Comparison of ENCODE assay signal across 9 mouse cellular contexts in genomic region chr8:113635592-113636279, GRCm38 (mm10). TPM values are rescaled to one million over a fixed set of nuclear protein-coding genes. Genes with fewer than 3 reads are reported as not detected.
A peak's percentile ranks its signal among the peaks of the same experiment; 100 is the strongest.
DNase-seq lines count a peak whose midpoint lies in the region; ATAC-seq and TF ChIP-seq lines count a peak whose summit lies in the region.
"Had no signal": no experiment of that assay in that cellular context is flagged by ENCODE, and none has a peak within 500 bp of the region (broad histone marks: within the 10 kb centered on the region; RNA-seq: fewer than 3 reads in every experiment).

No protein-coding gene starts in this region.

- ATAC-seq in erythroblast, adult 5-6 weeks (replicated peaks; ENCODE audit: low FRiP score, poor library complexity, severe bottlenecking), result peak; percentile 82
- ATAC-seq in midbrain, embryonic 12.5 days (ENCODE audit: low FRiP score, low read depth), result peak; percentile 74

- H3K4me1 ChIP-seq in midbrain, embryonic 12.5 days, result peaks cover 21% of the 10 kb centered on the region

- H3K36me3 ChIP-seq in midbrain, embryonic 12.5 days, result peaks cover 32% of the 10 kb centered on the region

- H3K27me3 ChIP-seq in midbrain, embryonic 12.5 days, result no peaks in the 10 kb centered on the region

- no peaks in the 10 kb centered on the region for H3K9me3 ChIP-seq in midbrain, embryonic 12.5 days

- H3K4me2 ChIP-seq in midbrain, embryonic 12.5 days (replicated peaks), result peak overlapping the region; percentile 99

- peak overlapping the region; percentile 91 for H3K4me3 ChIP-seq in left cerebral cortex, adult 2 months
- H3K4me3 ChIP-seq in midbrain, embryonic 12.5 days, result peak overlapping the region; percentile 57

- H3K9ac ChIP-seq in midbrain, embryonic 12.5 days (replicated peaks), result peak overlapping the region; percentile 70

- under 1% methylated on average over 44 of the region's 44 CpGs for WGBS in large intestine, adult 2 months
- WGBS in midbrain, embryonic 12.5 days, result 1% methylated on average over 44 of the region's 44 CpGs

- intact Hi-C loops in left cerebral cortex, adult 2 months (cut with DNase I), result no loop called here
- intact Hi-C loops in left cerebral cortex, postnatal 25 days (cut with DNase I), result loop anchor here (10.0 kb wide), 2 partner anchors 1061 to 1761 kb away; partner anchors contain the start of genes Cntnap4 and Tmem170

- no peak for DNase-seq in left cerebral cortex, adult 2 months (ENCODE audit: extremely low spot score in 1 of 2, low spot score in 2 of 2)
- DNase-seq in left cerebral cortex, postnatal 25 days (ENCODE audit: low spot score in 2 of 2), result no peak
- peak; percentile 90 for DNase-seq in R1 (ENCODE audit: low read depth, low spot score)
- peak; percentile 53 for DNase-seq in large intestine, adult 2 months (ENCODE audit: low read depth, low spot score)
- DNase-seq in retina, embryonic 14.5 days (ENCODE audit: low spot score), result no peak
- DNase-seq in cerebellum, postnatal 14 days, result no peak

- peak overlapping the region; percentile 99 for H3K27ac ChIP-seq in left cerebral cortex, adult 2 months
- H3K27ac ChIP-seq in midbrain, embryonic 12.5 days (replicated peaks), result peak overlapping the region; percentile 87

- no peak for TF ChIP-seq CTCF in left cerebral cortex, adult 2 months (IDR thresholded peaks at IDR 0.05)

RNA-seq across cellular contexts. Expression of gene Mon1b, which starts 0.3 kb away (rescaled TPM):
- total RNA-seq in left cerebral cortex, adult 2 months (2021), result 10 to 100 TPM; 24.5 TPM
- total RNA-seq in left cerebral cortex, postnatal 25 days (2021), result 10 to 100 TPM; 23.7 to 26.0 TPM
- 4.8 and 5.0 TPM in 2 replicates for total RNA-seq in erythroblast, adult 5-6 weeks (2015; ENCODE audit: low replicate concordance)
- 3.6 and 6.1 TPM in 2 replicates for total RNA-seq in erythroblast, adult 5-6 weeks (2017; ENCODE audit: low replicate concordance)
- 5.1 and 7.2 TPM in 2 replicates for polyA plus RNA-seq in large intestine, adult 2 months (2012; rRNA removed)
- 11.5 and 12.6 TPM in 2 replicates for polyA plus RNA-seq in midbrain, embryonic 12.5 days (2016; fragmentation: Nextera tagmentation; extraction: Ambion mirVana)

RNA-seq across cellular contexts. Expression of gene Syce1l, which starts 7.3 kb away (rescaled TPM):
- total RNA-seq in left cerebral cortex, adult 2 months (2021), result 1 to 10 TPM in 1 of 2 experiments, not detected in 1; 1.0 TPM
- under 1 TPM in 1 of 2 experiments, not detected in 1; 0.73 TPM for total RNA-seq in left cerebral cortex, postnatal 25 days (2021)
- not detected in 2 replicates for total RNA-seq in erythroblast, adult 5-6 weeks (2015; ENCODE audit: low replicate concordance)
- not detected in 2 replicates for total RNA-seq in erythroblast, adult 5-6 weeks (2017; ENCODE audit: low replicate concordance)
- not detected in 2 replicates for polyA plus RNA-seq in large intestine, adult 2 months (2012; rRNA removed)
- not detected in 2 replicates for polyA plus RNA-seq in midbrain, embryonic 12.5 days (2016; fragmentation: Nextera tagmentation; extraction: Ambion mirVana)
- total RNA-seq: heart, postnatal 36 days had no signal

Comparison
In these comparisons a context has a peak if more than half of its experiments do, and no peak if none do; other contexts are left out.
1. DNase-seq: peak in R1 (single experiment) and large intestine, adult 2 months (single experiment); none in left cerebral cortex, adult 2 months (0 of 2), left cerebral cortex, postnatal 25 days (0 of 2), retina, embryonic 14.5 days (single experiment) and cerebellum, postnatal 14 days (0 of 2).